Mouse (Mus musculus) stomach, embryonic 16.5 days (tissue): Measurements from ENCODE around the gene Tbl2. TPM values are rescaled to one million over a fixed set of nuclear protein-coding genes. Genes with fewer than 3 reads are reported as not detected.

Experiments used
- ATAC-seq: fragments of 200-750 bp; cut with Nextera tagmentation; 2 replicates; pipeline ENCODE4 v1.8.0; 2017; ENCODE audit warnings: moderate number of reproducible peaks, moderate TSS enrichment; ENCODE audit not compliant: insufficient read depth, low FRiP score
- H3K27ac ChIP-seq: fragments of 300-500 bp; sonication (generic); 2 replicates; pipeline ENCODE4 v1.5.1; 2014; ENCODE audit warnings: low read length
- H3K27me3 ChIP-seq: fragments of 300-500 bp; sonication (generic); 2 replicates; pipeline ENCODE4 v1.6.1; 2014; ENCODE audit warnings: low read length, control low read depth, mixed read lengths; ENCODE audit not compliant: control insufficient read depth, insufficient read depth
- H3K36me3 ChIP-seq: fragments of 300-500 bp; sonication (generic); 2 replicates; pipeline ENCODE4 v1.6.1; 2014; ENCODE audit warnings: low read length; ENCODE audit not compliant: control insufficient read depth, insufficient read depth
- H3K4me1 ChIP-seq: fragments of 300-500 bp; sonication (generic); 2 replicates; pipeline ENCODE4 v1.6.1; 2014; ENCODE audit warnings: low read length, control low read depth, mixed read lengths; ENCODE audit not compliant: control insufficient read depth, insufficient read depth
- H3K4me2 ChIP-seq: fragments of 300-500 bp; sonication (generic); 2 replicates; pipeline ENCODE4 v1.6.1; 2014; ENCODE audit warnings: low read depth, low read length, mixed read lengths
- H3K4me3 ChIP-seq: fragments of 300-500 bp; sonication (generic); replicated peaks from 2 replicates; pipeline ENCODE4 v1.5.1; 2014; ENCODE audit warnings: mild to moderate bottlenecking, low read length
- H3K9ac ChIP-seq: fragments of 300-500 bp; sonication (generic); 2 replicates; pipeline ENCODE4 v1.6.1; 2014; ENCODE audit warnings: low read length
- H3K9me3 ChIP-seq: fragments of 300-500 bp; sonication (generic); replicated peaks from 2 replicates; pipeline ENCODE4 v1.6.1; 2016; ENCODE audit warnings: low read length, control low read depth; ENCODE audit not compliant: control insufficient read depth
- WGBS: fragments of 180-500 bp; shearing (Covaris S2); extraction: QIAGEN DNeasy Blood & Tissue Kit; methylation state at CpG from one replicate; pipeline ENCODE4 v1.1.7; 2014; 5-methylcytosine and 5-hydroxymethylcytosine counted together
- polyA plus RNA-seq: library from polyadenylated mRNA; unstranded; fragments of >200 nt; fragmentation: Nextera tagmentation; extraction: Ambion mirVana; gene quantifications from 2 replicates; pipeline ENCODE4 v1.2.1, GENCODE M21; 2015

The Tbl2 gene
- polyA plus RNA-seq, 1 experiment from 2014 or later, result 26.4 TPM

- peak overlapping the region; percentile 97 for H3K27ac ChIP-seq
- H3K4me1 ChIP-seq, result peaks cover 27% of the 10 kb centered on the region
- peak overlapping the region; percentile 78 for H3K4me2 ChIP-seq
- no peaks in the 10 kb centered on the region for H3K27me3 ChIP-seq
- peak overlapping the region; percentile 98 for H3K4me3 ChIP-seq
- peak; percentile 55 for ATAC-seq
- under 1% methylated on average over 102 of the region's 102 CpGs for WGBS
- peak overlapping the region; percentile 98 for H3K9ac ChIP-seq
- no peaks in the 10 kb centered on the region for H3K36me3 ChIP-seq
- H3K9me3 ChIP-seq, result peaks cover 4% of the 10 kb centered on the region; the same call in 1 of the 2 replicates
Measured at GRCm38 (mm10) chr5:135187349-135188213, 38.1 kb downstream of the Tbl2 start.

- Histone ChIP-seq H3K9ac (peak overlapping the region; percentile 98), H3K27me3 (no peaks in the 10 kb centered on the region), H3K4me1 (peaks cover 26% of the 10 kb centered on the region), H3K27ac (peak overlapping the region; percentile 97), H3K36me3 (no peaks in the 10 kb centered on the region), H3K9me3 (peaks cover 4% of the 10 kb centered on the region; the same call in 1 of the 2 replicates), H3K4me2 (peak overlapping the region; percentile 78), H3K4me3 (peak overlapping the region; percentile 98)
- ATAC-seq, result no peak
- WGBS, result under 1% methylated on average over 8 of the region's 8 CpGs
Measured at GRCm38 (mm10) chr5:135188214-135188554, 38.7 kb downstream of the Tbl2 start.

- peaks cover 22% of the 10 kb centered on the region for H3K4me1 ChIP-seq
- no peaks in the 10 kb centered on the region for H3K36me3 ChIP-seq
- H3K27ac ChIP-seq, result peak overlapping the region; percentile 43; the same call in 1 of the 2 replicates
- H3K4me2 ChIP-seq, result peak overlapping the region; percentile 78
- no peaks in the 10 kb centered on the region for H3K27me3 ChIP-seq
- H3K9ac ChIP-seq, result peak overlapping the region; percentile 98
- WGBS, result 23% methylated on average over 2 of the region's 2 CpGs
- H3K4me3 ChIP-seq, result peak overlapping the region; percentile 98
- H3K9me3 ChIP-seq, result peaks cover 4% of the 10 kb centered on the region; the same call in 1 of the 2 replicates
- ATAC-seq, result no peak
Measured at GRCm38 (mm10) chr5:135189281-135190022, 40.0 kb downstream of the Tbl2 start.

GRCm38 (mm10) chr5:135191620-135192019, 42.2 kb downstream of the Tbl2 start:
- Histone ChIP-seq H3K4me3 (no peak overlapping the region), H3K27ac (no peak overlapping the region), H3K4me2 (no peak overlapping the region), H3K9me3 (no peaks in the 10 kb centered on the region), H3K4me1 (peaks cover 21% of the 10 kb centered on the region), H3K36me3 (no peaks in the 10 kb centered on the region), H3K9ac (no peak overlapping the region), H3K27me3 (no peaks in the 10 kb centered on the region)
- WGBS, result 28% methylated on average over 2 of the region's 2 CpGs
- no peak for ATAC-seq

GRCm38 (mm10) chr5:135192431-135192830, 43.0 kb downstream of the Tbl2 start:
- 89% methylated on average over 1 of the region's 1 CpGs for WGBS

GRCm38 (mm10) chr5:135196367-135196766, 46.9 kb downstream of the Tbl2 start:
- Histone ChIP-seq H3K9me3 (no peaks in the 10 kb centered on the region), H3K9ac (no peak overlapping the region), H3K4me1 (peaks cover 10% of the 10 kb centered on the region), H3K27me3 (no peaks in the 10 kb centered on the region), H3K4me3 (no peak overlapping the region), H3K27ac (no peak overlapping the region), H3K36me3 (peaks cover 7% of the 10 kb centered on the region), H3K4me2 (no peak overlapping the region)
- 70% methylated on average over 6 of the region's 6 CpGs for WGBS
- ATAC-seq, result no peak

More at GRCm38 (mm10) chr5:135192431-135192830, 43.0 kb downstream of the Tbl2 start:
- Histone ChIP-seq H3K4me1 (peaks cover 21% of the 10 kb centered on the region), H3K27me3 (no peaks in the 10 kb centered on the region), H3K9me3 (no peaks in the 10 kb centered on the region), H3K4me3 (no peak overlapping the region), H3K36me3 (no peaks in the 10 kb centered on the region), H3K4me2 (no peak overlapping the region), H3K27ac (no peak overlapping the region), H3K9ac (peak overlapping the region; percentile 12; the same call in 1 of the 2 replicates)
- no peak for ATAC-seq

GRCm38 (mm10) chr5:135202763-135203162, 53.3 kb downstream of the Tbl2 start:
- Histone ChIP-seq H3K4me2 (no peak overlapping the region), H3K4me3 (no peak overlapping the region), H3K27me3 (no peaks in the 10 kb centered on the region), H3K27ac (no peak overlapping the region), H3K9ac (no peak overlapping the region), H3K4me1 (no peaks in the 10 kb centered on the region), H3K9me3 (no peaks in the 10 kb centered on the region), H3K36me3 (peaks cover 36% of the 10 kb centered on the region)
- no peak for ATAC-seq
- 74% methylated on average over 3 of the region's 3 CpGs for WGBS

- no peak overlapping the region for H3K4me2 ChIP-seq
- H3K4me1 ChIP-seq, result no peaks in the 10 kb centered on the region
- peaks cover 53% of the 10 kb centered on the region for H3K36me3 ChIP-seq
- no peak overlapping the region for H3K9ac ChIP-seq
- H3K9me3 ChIP-seq, result no peaks in the 10 kb centered on the region
- 86% methylated on average over 1 of the region's 1 CpGs for WGBS
- H3K27me3 ChIP-seq, result no peaks in the 10 kb centered on the region
- H3K27ac ChIP-seq, result no peak overlapping the region
- no peak for ATAC-seq
- no peak overlapping the region for H3K4me3 ChIP-seq
Measured at GRCm38 (mm10) chr5:135208197-135208596, 58.7 kb downstream of the Tbl2 start.
